Mouse (Mus musculus) liver, embryonic 13.5 days (tissue): ENCODE measurements around the gene Pde10a. TPM values are rescaled to one million over a fixed set of nuclear protein-coding genes. Genes with fewer than 3 reads are reported as not detected.

Experiments used
- ATAC-seq: fragments of 200-750 bp; cut with Nextera tagmentation; 2 replicates; pipeline ENCODE4 v1.8.0; 2017; ENCODE audit warnings: low read depth, mild to moderate bottlenecking, moderate number of reproducible peaks, moderate library complexity
- DNase-seq: peaks from one replicate; pipeline ENCODE4 v3.0.0; 2022
- H3K27ac ChIP-seq: fragments of 300-500 bp; sonication (generic); 2 replicates; pipeline ENCODE4 v1.5.1; 2015; ENCODE audit warnings: moderate library complexity, mild to moderate bottlenecking, inconsistent platforms
- H3K27me3 ChIP-seq: fragments of 300-500 bp; sonication (generic); 2 replicates; pipeline ENCODE4 v1.6.1; 2015; ENCODE audit warnings: mild to moderate bottlenecking, inconsistent platforms
- H3K36me3 ChIP-seq: fragments of 300-500 bp; sonication (generic); 2 replicates; pipeline ENCODE4 v1.6.1; 2015; ENCODE audit warnings: mild to moderate bottlenecking, inconsistent platforms
- H3K4me1 ChIP-seq: fragments of 300-500 bp; sonication (generic); replicated peaks from 2 replicates; pipeline ENCODE4 v1.6.1; 2015; ENCODE audit warnings: inconsistent platforms
- H3K4me2 ChIP-seq: fragments of 300-500 bp; sonication (generic); 2 replicates; pipeline ENCODE4 v1.6.1; 2015; ENCODE audit warnings: inconsistent platforms, mild to moderate bottlenecking, moderate library complexity
- H3K4me3 ChIP-seq: fragments of 300-500 bp; sonication (generic); replicated peaks from 2 replicates; pipeline ENCODE4 v1.5.1; 2015; ENCODE audit warnings: mild to moderate bottlenecking, inconsistent platforms
- H3K9ac ChIP-seq: fragments of 300-500 bp; sonication (generic); 2 replicates; pipeline ENCODE4 v1.6.1; 2015; ENCODE audit warnings: mild to moderate bottlenecking, inconsistent platforms
- H3K9me3 ChIP-seq: fragments of 300-500 bp; sonication (generic); replicated peaks from 2 replicates; pipeline ENCODE4 v1.6.1; 2016; ENCODE audit warnings: inconsistent platforms
- WGBS: fragments of 180-500 bp; shearing (Covaris S2); methylation state at CpG from one replicate; pipeline ENCODE4 v1.1.7; 2015; ENCODE audit not compliant: insufficient replicate concordance; 5-methylcytosine and 5-hydroxymethylcytosine counted together
- polyA plus RNA-seq: library from polyadenylated mRNA; unstranded; fragments of >200 nt; fragmentation: Nextera tagmentation; extraction: Ambion mirVana; gene quantifications from 2 replicates; pipeline ENCODE4 v1.2.1, GENCODE M21; 2015

Gene Pde10a
- polyA plus RNA-seq, 1 experiment from 2014 or later = 0.39 TPM

DNA sequence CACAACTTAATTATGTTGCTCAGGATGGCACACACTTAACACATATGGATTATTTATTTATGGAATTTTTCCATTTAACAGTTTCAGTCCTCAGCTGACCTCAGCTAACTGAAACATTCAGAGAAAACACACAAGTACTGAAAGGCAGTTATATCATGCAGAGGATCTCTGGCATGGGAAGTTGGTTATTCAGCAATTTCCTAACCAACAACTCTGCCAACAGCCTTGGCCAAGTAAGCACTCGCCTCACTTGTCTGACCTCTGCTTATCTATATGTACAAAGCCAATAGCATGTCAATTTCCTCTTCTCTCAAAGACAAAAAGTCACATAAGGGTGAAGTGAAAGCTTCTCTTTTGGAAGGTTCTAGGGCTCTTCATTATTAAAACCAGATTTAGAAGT is 244.0 kb downstream of the Pde10a start:
- Histone ChIP-seq H3K9ac (no peak overlapping the region), H3K27ac (no peak overlapping the region), H3K36me3 (no peaks in the 10 kb centered on the region), H3K4me3 (no peak overlapping the region), H3K27me3 (no peaks in the 10 kb centered on the region), H3K4me2 (no peak overlapping the region), H3K4me1 (no peaks in the 10 kb centered on the region), H3K9me3 (no peaks in the 10 kb centered on the region)
- DNase-seq (no peak), ATAC-seq (no peak)
- 18% methylated on average over 1 of the region's 1 CpGs for WGBS

DNA sequence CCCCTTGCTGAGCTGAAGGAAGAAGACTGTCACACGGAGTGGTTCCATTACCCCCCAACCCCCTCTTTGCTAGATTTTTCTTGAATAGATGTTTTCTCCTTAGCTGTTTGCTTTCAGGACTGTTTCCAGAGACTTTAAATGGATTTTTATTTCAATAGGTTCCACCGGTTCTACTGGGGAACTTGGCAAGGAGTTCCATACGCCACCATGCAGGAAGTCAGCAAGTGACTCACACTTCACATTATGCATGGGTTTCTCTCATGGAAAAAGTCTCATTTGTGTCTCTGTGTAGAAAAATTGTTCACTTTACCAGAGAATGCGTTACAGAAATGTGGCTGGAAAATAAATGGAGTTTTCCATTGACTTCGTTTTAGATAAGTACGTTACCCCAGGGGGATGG is 248.2 kb downstream of the Pde10a start:
- no peak for ATAC-seq

DNA sequence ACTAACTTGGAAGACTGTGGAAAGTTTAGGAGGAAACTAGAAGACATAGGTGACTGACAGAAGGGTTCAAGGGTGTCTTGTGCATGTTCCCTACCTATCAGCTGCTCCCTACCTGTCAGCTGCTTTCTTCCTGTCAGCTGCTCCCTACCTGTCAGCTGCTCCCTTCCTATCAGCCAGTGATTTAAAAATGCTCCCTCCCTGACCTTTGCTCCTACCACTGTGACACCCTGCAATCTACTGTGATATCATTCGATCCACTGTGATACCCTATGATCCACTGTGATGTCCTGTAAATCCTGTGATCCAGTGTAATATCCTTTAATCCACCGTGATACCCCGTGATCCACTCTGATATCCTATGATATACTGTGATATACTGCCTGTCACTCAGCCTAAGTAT is 249.1 kb downstream of the Pde10a start:
- H3K27ac ChIP-seq = no peak overlapping the region
- no peak overlapping the region for H3K4me2 ChIP-seq
- DNase-seq (no peak), ATAC-seq (no peak)
- H3K27me3 ChIP-seq = no peaks in the 10 kb centered on the region
- 60% methylated on average over 3 of the region's 3 CpGs for WGBS
- H3K36me3 ChIP-seq = no peaks in the 10 kb centered on the region
- H3K4me3 ChIP-seq = no peak overlapping the region
- no peaks in the 10 kb centered on the region for H3K4me1 ChIP-seq
- no peaks in the 10 kb centered on the region for H3K9me3 ChIP-seq
- H3K9ac ChIP-seq = no peak overlapping the region

More for the DNA sequence above, 248.2 kb downstream of the Pde10a start:
- no peaks in the 10 kb centered on the region for H3K27me3 ChIP-seq
- 59% methylated on average over 6 of the region's 6 CpGs for WGBS
- no peak overlapping the region for H3K9ac ChIP-seq
- H3K4me2 ChIP-seq = no peak overlapping the region
- no peak overlapping the region for H3K4me3 ChIP-seq
- no peaks in the 10 kb centered on the region for H3K4me1 ChIP-seq
- H3K9me3 ChIP-seq = no peaks in the 10 kb centered on the region
- no peak overlapping the region for H3K27ac ChIP-seq
- no peaks in the 10 kb centered on the region for H3K36me3 ChIP-seq
- DNase-seq = no peak

DNA sequence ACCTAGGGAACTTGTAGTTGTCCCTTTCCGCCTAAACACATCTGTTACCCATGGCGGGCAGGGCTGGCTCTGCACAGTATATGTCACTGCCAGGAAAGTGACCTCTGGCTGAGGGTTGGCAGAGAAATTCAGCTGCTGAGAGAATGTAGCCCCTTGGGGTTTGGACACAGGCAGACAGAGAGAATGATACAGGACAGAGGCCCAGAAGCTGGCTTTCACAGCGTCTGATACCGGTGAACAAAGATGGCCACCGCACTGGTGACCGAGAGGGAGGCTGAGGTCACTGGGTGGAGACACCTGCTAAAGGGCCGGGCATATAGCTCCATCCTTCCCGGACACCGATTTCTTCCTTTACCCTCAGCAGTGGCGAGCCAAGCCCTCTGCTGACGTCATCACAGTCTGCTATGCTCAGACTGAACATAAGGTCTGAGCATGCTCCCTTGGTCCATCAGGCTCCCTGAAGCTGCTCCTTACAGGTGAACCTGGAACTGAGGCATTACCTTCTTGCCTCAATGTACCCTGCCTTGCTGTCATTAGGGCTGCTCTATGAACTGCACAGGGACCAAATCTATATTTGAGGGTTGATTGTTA is 250.5 kb downstream of the Pde10a start:
- no peak overlapping the region for H3K4me3 ChIP-seq
- ATAC-seq = no peak
- H3K9me3 ChIP-seq = no peaks in the 10 kb centered on the region
- no peak overlapping the region for H3K27ac ChIP-seq
- no peak overlapping the region for H3K9ac ChIP-seq
- 60% methylated on average over 11 of the region's 11 CpGs for WGBS
- no peak overlapping the region for H3K4me2 ChIP-seq
- no peaks in the 10 kb centered on the region for H3K27me3 ChIP-seq
- H3K4me1 ChIP-seq = no peaks in the 10 kb centered on the region
- DNase-seq = no peak
- no peaks in the 10 kb centered on the region for H3K36me3 ChIP-seq

DNA sequence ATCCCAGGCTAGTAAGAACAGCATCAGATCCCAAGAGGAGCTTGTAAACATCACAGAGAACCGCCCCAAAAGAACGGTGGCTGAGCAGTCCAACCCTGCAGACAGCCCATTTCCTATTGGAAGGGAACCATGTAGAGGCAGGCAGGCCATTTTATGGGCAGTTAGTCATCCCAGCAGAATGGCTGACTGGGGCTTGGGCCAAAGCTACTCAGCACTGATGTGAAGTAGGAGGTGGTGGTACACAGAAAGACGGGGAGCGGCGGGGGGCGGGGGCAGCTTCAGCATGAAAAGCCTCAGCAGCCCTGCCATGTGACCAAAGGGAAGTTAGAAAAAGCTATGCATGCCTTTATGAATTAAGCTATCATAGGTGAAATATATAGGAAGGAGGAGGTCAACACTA is 252.5 kb downstream of the Pde10a start:
- no peak overlapping the region for H3K4me2 ChIP-seq
- H3K9ac ChIP-seq = no peak overlapping the region
- H3K27ac ChIP-seq = no peak overlapping the region
- H3K4me3 ChIP-seq = no peak overlapping the region
- WGBS = 80% methylated on average over 6 of the region's 6 CpGs
- no peaks in the 10 kb centered on the region for H3K36me3 ChIP-seq
- ATAC-seq = no peak
- no peaks in the 10 kb centered on the region for H3K9me3 ChIP-seq
- H3K27me3 ChIP-seq = no peaks in the 10 kb centered on the region
- DNase-seq = no peak
- no peaks in the 10 kb centered on the region for H3K4me1 ChIP-seq

DNA sequence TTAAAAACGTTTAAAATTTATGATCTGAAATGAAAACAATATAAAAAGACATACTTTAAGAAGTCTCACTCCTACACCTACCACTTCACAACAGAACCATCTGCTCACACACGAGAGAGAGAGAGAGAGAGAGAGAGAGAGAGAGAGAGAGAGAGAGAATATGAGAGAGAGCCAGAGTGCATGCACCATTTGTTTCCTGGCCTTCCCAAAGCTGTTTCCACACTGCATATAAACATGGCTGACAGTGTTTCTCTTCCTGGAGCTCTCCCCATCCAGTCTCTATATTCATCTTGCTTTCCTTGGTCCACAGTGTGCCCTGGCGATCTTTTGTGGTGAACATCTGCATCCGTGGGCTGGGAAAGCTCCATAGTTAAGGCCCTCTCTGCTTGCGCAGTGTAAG is 253.7 kb downstream of the Pde10a start:
- H3K4me2 ChIP-seq = no peak overlapping the region
- no peaks in the 10 kb centered on the region for H3K27me3 ChIP-seq
- 50% methylated on average over 5 of the region's 5 CpGs for WGBS
- H3K9ac ChIP-seq = no peak overlapping the region
- ATAC-seq = no peak
- no peak for DNase-seq
- no peaks in the 10 kb centered on the region for H3K36me3 ChIP-seq
- H3K4me1 ChIP-seq = no peaks in the 10 kb centered on the region
- no peak overlapping the region for H3K27ac ChIP-seq
- H3K9me3 ChIP-seq = no peaks in the 10 kb centered on the region
- H3K4me3 ChIP-seq = no peak overlapping the region

DNA sequence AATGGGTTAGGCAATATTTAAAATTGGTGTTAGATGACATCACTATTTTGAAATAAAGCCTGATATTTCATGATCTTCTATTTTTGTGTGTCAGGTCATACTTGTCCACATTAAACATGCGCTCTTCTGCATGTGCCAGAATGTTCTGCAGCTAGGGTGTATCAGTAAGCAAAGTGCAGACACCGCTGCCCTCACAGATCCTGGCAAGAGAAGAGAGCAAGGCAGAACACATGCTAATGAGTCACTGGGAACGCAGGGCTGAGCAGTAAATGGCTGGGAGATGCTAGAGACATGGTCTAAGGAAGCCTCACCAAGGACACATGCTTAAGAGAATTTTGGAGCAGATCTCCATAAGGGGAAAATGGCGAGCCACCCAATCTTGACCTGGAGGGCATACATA is 255.3 kb downstream of the Pde10a start:
- H3K4me1 ChIP-seq = no peaks in the 10 kb centered on the region
- 62% methylated on average over 4 of the region's 4 CpGs for WGBS
- no peaks in the 10 kb centered on the region for H3K36me3 ChIP-seq
- H3K27me3 ChIP-seq = no peaks in the 10 kb centered on the region
- ATAC-seq (no peak), DNase-seq (no peak)
- H3K4me2 ChIP-seq = no peak overlapping the region
- no peak overlapping the region for H3K4me3 ChIP-seq
- H3K9ac ChIP-seq = no peak overlapping the region
- no peaks in the 10 kb centered on the region for H3K9me3 ChIP-seq
- no peak overlapping the region for H3K27ac ChIP-seq

DNA sequence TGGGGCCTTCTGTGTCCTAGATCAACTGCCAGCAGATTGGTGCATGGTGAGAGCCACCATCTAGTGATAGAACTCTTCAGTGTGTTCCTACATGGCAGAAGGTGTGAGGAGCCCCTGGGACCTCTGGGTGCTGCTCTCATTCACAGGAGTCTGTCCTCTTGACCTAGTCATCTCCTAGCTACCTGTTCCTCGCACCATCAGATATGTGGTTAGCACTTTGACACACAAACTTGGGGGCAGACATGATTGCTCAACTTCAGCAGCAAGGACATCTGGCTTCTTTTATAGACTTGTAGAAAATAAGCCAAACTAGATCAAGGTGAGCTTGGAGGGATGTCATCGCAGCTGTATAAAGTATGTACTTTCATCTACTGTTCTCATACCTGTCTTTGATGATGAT is 255.9 kb downstream of the Pde10a start:
- no peaks in the 10 kb centered on the region for H3K36me3 ChIP-seq
- ATAC-seq (no peak), DNase-seq (no peak)
- H3K9me3 ChIP-seq = no peaks in the 10 kb centered on the region
- 59% methylated on average over 2 of the region's 2 CpGs for WGBS
- H3K27me3 ChIP-seq = no peaks in the 10 kb centered on the region
- H3K4me1 ChIP-seq = no peaks in the 10 kb centered on the region
- H3K9ac ChIP-seq = no peak overlapping the region
- H3K27ac ChIP-seq = no peak overlapping the region
- no peak overlapping the region for H3K4me3 ChIP-seq
- H3K4me2 ChIP-seq = no peak overlapping the region

DNA sequence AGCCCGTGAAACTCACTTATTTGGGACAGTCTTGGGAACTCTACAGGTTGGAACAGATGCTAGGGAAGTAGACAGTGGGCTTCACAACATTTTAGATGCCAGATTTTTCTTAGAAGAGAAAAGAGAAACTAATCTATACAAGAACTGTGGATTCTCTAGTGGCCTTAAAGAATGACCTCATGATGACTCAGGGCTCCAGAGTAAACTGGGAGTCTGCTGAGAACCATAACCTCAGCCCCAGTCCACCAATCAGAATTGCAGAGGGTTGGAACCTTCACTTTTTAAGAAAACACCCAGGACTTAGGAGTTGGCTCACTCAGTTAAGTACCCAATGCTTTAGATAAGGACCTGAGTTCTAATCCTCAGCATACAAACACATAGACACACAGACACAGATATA is 256.4 kb downstream of the Pde10a start:
- no peaks in the 10 kb centered on the region for H3K4me1 ChIP-seq

DNA sequence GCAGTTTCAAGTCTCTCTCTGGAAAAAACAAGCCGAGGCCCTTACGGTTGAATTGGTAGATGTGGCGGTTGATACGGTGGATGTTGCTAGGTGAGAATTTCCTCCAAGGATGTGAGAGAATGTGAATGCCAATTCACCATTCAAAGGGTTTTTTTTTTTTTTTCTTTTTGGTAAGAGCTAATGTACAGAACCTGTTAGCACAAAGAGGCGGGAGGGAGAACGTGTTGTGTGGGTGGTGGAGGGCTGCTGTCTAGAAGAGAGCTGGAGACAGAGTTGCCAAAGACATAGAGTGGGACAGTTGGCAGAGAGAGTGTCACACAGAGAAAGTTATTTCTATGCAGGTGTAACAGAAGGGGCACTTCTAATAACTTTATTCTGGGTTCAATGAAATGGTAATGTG is 260.7 kb downstream of the Pde10a start:
- Histone ChIP-seq H3K27me3 (no peaks in the 10 kb centered on the region), H3K4me2 (no peak overlapping the region), H3K9me3 (no peaks in the 10 kb centered on the region), H3K4me3 (no peak overlapping the region), H3K27ac (no peak overlapping the region), H3K9ac (no peak overlapping the region), H3K36me3 (no peaks in the 10 kb centered on the region), H3K4me1 (no peaks in the 10 kb centered on the region)
- WGBS = 78% methylated on average over 6 of the region's 6 CpGs
- no peak for DNase-seq
- no peak for ATAC-seq

More for the DNA sequence above, 256.4 kb downstream of the Pde10a start:
- 47% methylated on average over 1 of the region's 1 CpGs for WGBS
- Histone ChIP-seq H3K27ac (no peak overlapping the region), H3K36me3 (no peaks in the 10 kb centered on the region), H3K4me2 (no peak overlapping the region), H3K9me3 (no peaks in the 10 kb centered on the region), H3K27me3 (no peaks in the 10 kb centered on the region), H3K4me3 (no peak overlapping the region), H3K9ac (no peak overlapping the region)
- ATAC-seq = no peak
- DNase-seq = no peak

DNA sequence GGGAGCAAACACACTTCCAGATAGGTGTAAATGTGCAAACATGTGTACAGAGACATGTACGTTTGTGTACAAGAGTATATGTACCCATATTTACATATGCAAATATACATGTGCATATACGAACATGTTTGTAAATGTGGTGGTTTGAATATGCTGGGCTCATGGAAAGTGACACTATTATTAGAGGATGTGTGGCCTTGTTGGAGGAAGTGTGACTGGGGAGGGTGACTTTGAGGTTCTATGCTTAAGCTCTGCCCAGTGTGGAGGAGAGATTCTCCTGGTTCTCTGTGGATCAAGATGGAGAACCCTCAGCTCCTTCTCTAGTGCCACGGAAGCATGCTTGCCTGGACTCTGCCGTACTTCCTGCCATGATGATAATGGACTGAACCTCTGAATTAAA is 261.3 kb downstream of the Pde10a start:
- no peaks in the 10 kb centered on the region for H3K4me1 ChIP-seq
- WGBS = 59% methylated on average over 4 of the region's 4 CpGs
- H3K9me3 ChIP-seq = no peaks in the 10 kb centered on the region
- no peak overlapping the region for H3K4me3 ChIP-seq
- H3K9ac ChIP-seq = no peak overlapping the region
- H3K27ac ChIP-seq = no peak overlapping the region
- no peak for ATAC-seq
- no peak for DNase-seq
- no peaks in the 10 kb centered on the region for H3K27me3 ChIP-seq
- no peak overlapping the region for H3K4me2 ChIP-seq
- no peaks in the 10 kb centered on the region for H3K36me3 ChIP-seq

DNA sequence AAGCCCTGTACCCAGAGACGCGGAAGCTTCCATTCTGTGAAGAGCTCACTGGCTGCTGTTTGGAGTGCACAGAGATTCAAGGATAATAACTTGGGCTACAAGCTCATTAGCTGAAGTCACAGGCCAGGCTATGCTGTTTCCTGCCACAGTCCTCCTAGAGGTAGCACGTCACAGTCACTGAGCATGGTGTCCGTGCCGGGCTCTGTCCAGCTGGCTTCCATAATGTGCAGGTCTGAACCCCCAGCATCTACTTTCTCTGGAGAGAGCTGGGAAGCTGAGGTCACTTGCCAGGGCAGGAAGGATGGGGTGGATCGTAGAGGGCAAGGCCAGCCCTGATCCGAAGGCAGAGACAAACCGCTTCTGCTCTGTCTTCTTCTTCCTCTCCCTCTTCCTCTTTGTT is 262.6 kb downstream of the Pde10a start:
- Histone ChIP-seq H3K9me3 (no peaks in the 10 kb centered on the region), H3K27me3 (0 out of 2 replicates have a peak, but pooled peaks cover 5% of the 10 kb centered on the region), H3K4me1 (no peaks in the 10 kb centered on the region), H3K27ac (no peak overlapping the region), H3K36me3 (no peaks in the 10 kb centered on the region), H3K4me3 (no peak overlapping the region), H3K9ac (no peak overlapping the region), H3K4me2 (no peak overlapping the region)
- DNase-seq (no peak), ATAC-seq (no peak)
- WGBS = 45% methylated on average over 8 of the region's 8 CpGs
